ENCODE assay signal across 10 mouse cellular contexts in the genomic region with DNA sequence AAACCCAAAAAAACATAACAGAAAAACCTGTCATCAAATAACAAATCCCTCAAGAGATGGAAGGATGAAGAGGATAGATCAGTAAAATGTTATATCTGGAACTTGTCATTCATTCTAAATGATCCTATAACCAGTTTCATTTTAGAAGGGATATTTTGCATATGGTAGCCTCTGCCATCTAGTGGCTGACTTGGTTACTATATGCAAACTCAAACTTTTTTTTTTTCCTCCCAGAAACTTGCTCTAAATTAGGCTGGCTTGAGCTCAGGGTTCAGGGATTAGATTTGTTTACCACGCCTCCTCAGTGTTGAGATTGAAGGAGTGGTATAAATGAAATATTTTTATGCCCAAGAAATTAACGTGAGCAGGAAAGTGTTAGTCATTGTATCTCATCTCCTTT. TPM values are rescaled to one million over a fixed set of nuclear protein-coding genes. Genes with fewer than 3 reads are reported as not detected.
A peak's percentile ranks its signal among the peaks of the same experiment; 100 is the strongest.
DNase-seq lines count a peak whose midpoint lies in the region; ATAC-seq and TF ChIP-seq lines count a peak whose summit lies in the region.
"Had no signal": no experiment of that assay in that cellular context is flagged by ENCODE, and none has a peak within 500 bp of the region (broad histone marks: within the 10 kb centered on the region; RNA-seq: fewer than 3 reads in every experiment).

No protein-coding gene starts in this region.

- H3K36me3 ChIP-seq in forebrain, embryonic 13.5 days (ENCODE audit: poor library complexity, severe bottlenecking): no peaks in the 10 kb centered on the region
- no peaks in the 10 kb centered on the region for H3K36me3 ChIP-seq in forebrain, embryonic 12.5 days (replicated peaks)
- H3K36me3 ChIP-seq in lung, embryonic 14.5 days (ENCODE audit: insufficient read depth): no peaks in the 10 kb centered on the region
- H3K36me3 ChIP-seq: limb, embryonic 15.5 days had no signal

- H3K27ac ChIP-seq in forebrain, embryonic 13.5 days: no peak overlapping the region
- H3K27ac ChIP-seq in forebrain, embryonic 12.5 days: no peak overlapping the region
- no peak overlapping the region for H3K27ac ChIP-seq in lung, embryonic 14.5 days (ENCODE audit: low read depth)
- H3K27ac ChIP-seq: limb, embryonic 15.5 days had no signal

- DNase-seq in lung, embryonic 14.5 days: peak; percentile 70
- DNase-seq in lung, adult 18-20 months: no peak
- DNase-seq in testis, postnatal 14 days (ENCODE audit: low spot score): no peak
- no peak for DNase-seq in left cerebral cortex, postnatal 4 days

- H3K4me2 ChIP-seq in forebrain, embryonic 13.5 days: no peak overlapping the region
- H3K4me2 ChIP-seq in forebrain, embryonic 12.5 days: no peak overlapping the region
- H3K4me2 ChIP-seq in lung, embryonic 14.5 days: no peak overlapping the region
- H3K4me2 ChIP-seq: limb, embryonic 15.5 days had no signal

- 0 out of 2 replicates have a peak, but pooled peaks have one; percentile 30 for ATAC-seq in forebrain, embryonic 13.5 days
- ATAC-seq in forebrain, embryonic 12.5 days (ENCODE audit: low FRiP score): no peak
- ATAC-seq in lung, embryonic 14.5 days (ENCODE audit: insufficient read depth): no peak
- ATAC-seq in common myeloid progenitor, adult 5-6 weeks (replicated peaks; ENCODE audit: low read depth, poor library complexity, severe bottlenecking): peak; percentile 94
- ATAC-seq in neutrophil, adult 5-6 weeks (ENCODE audit: extremely low read depth, insufficient number of reproducible peaks, low FRiP score, poor library complexity, severe bottlenecking): peak; percentile 89

- H3K27me3 ChIP-seq in forebrain, embryonic 13.5 days: no peaks in the 10 kb centered on the region
- no peaks in the 10 kb centered on the region for H3K27me3 ChIP-seq in forebrain, embryonic 12.5 days
- no peaks in the 10 kb centered on the region for H3K27me3 ChIP-seq in lung, embryonic 14.5 days (ENCODE audit: insufficient read depth, low read length)
- H3K27me3 ChIP-seq: limb, embryonic 15.5 days had no signal

- no peak overlapping the region for H3K4me3 ChIP-seq in forebrain, embryonic 13.5 days
- H3K4me3 ChIP-seq in forebrain, embryonic 12.5 days (replicated peaks): no peak overlapping the region
- no peak overlapping the region for H3K4me3 ChIP-seq in lung, embryonic 14.5 days (ENCODE audit: low read depth, low read length)
- H3K4me3 ChIP-seq: limb, embryonic 15.5 days had no signal

- TF ChIP-seq CTCF in lung, embryonic 14.5 days (IDR thresholded peaks at IDR 0.05; ENCODE audit: low read depth): peak; percentile 63

- H3K9ac ChIP-seq in forebrain, embryonic 13.5 days: no peak overlapping the region
- H3K9ac ChIP-seq in forebrain, embryonic 12.5 days: no peak overlapping the region
- no peak overlapping the region for H3K9ac ChIP-seq in lung, embryonic 14.5 days
- H3K9ac ChIP-seq: limb, embryonic 15.5 days had no signal

- 28% methylated on average over 2 of the region's 2 CpGs for WGBS in forebrain, embryonic 13.5 days
- WGBS in forebrain, embryonic 12.5 days: 15% methylated on average over 2 of the region's 2 CpGs
- WGBS in lung, embryonic 14.5 days: 21% methylated on average over 2 of the region's 2 CpGs

- H3K9me3 ChIP-seq in forebrain, embryonic 13.5 days (replicated peaks): no peaks in the 10 kb centered on the region
- H3K9me3 ChIP-seq in forebrain, embryonic 12.5 days: no peaks in the 10 kb centered on the region
- no peaks in the 10 kb centered on the region for H3K9me3 ChIP-seq in lung, embryonic 14.5 days (ENCODE audit: low read depth, low read length)
- H3K9me3 ChIP-seq: limb, embryonic 15.5 days had no signal

- intact Hi-C loops in left cerebral cortex, postnatal 4 days (cut with DNase I): loop anchor here (2.0 to 10.0 kb wide), 2 partner anchors 166 to 502 kb away; a partner anchor contains a TSS

- no peaks in the 10 kb centered on the region for H3K4me1 ChIP-seq in forebrain, embryonic 13.5 days
- no peaks in the 10 kb centered on the region for H3K4me1 ChIP-seq in forebrain, embryonic 12.5 days
- no peaks in the 10 kb centered on the region for H3K4me1 ChIP-seq in lung, embryonic 14.5 days (ENCODE audit: insufficient read depth)
- H3K4me1 ChIP-seq: limb, embryonic 15.5 days had no signal

RNA-seq across cellular contexts. Expression of a gene that starts 27.3 kb away (rescaled TPM):
- polyA plus RNA-seq in forebrain, embryonic 13.5 days (2015; fragmentation: Nextera tagmentation; extraction: Ambion mirVana): not detected in 2 replicates
- not detected in 2 replicates for polyA plus RNA-seq in forebrain, embryonic 12.5 days (2016; fragmentation: Nextera tagmentation; extraction: Ambion mirVana)
- polyA plus RNA-seq in lung, embryonic 14.5 days (2014; fragmentation: Nextera tagmentation; extraction: Ambion mirVana): not detected in 2 replicates
- total RNA-seq in common myeloid progenitor, adult 5-6 weeks (2017): not detected in 2 replicates
- total RNA-seq in neutrophil, adult 5-6 weeks (2017): not detected in 2 replicates
- total RNA-seq in left cerebral cortex, postnatal 4 days (2021): not detected
- polyA plus RNA-seq: frontal cortex, adult 2 months; limb, embryonic 15.5 days had no signal

Comparison
In these comparisons a context has a peak if more than half of its experiments do, and no peak if none do; other contexts are left out.
1. ATAC-seq: peak in forebrain, embryonic 13.5 days (single experiment), common myeloid progenitor, adult 5-6 weeks (single experiment) and neutrophil, adult 5-6 weeks (single experiment); none in forebrain, embryonic 12.5 days (single experiment) and lung, embryonic 14.5 days (single experiment).